Mouse (Mus musculus) midbrain, embryonic 12.5 days (tissue): ENCODE measurements around the gene Hdac9. TPM values are rescaled to one million over a fixed set of nuclear protein-coding genes. Genes with fewer than 3 reads are reported as not detected.

Experiments used
- ATAC-seq: fragments of 200-750 bp; cut with Nextera tagmentation; 2 replicates; pipeline ENCODE4 v1.8.0; 2017; ENCODE audit warnings: low read depth, moderate TSS enrichment, moderate library complexity; ENCODE audit not compliant: low FRiP score
- H3K27ac ChIP-seq: fragments of 300-500 bp; sonication (generic); replicated peaks from 2 replicates; pipeline ENCODE4 v1.5.1; 2016; ENCODE audit warnings: mild to moderate bottlenecking
- H3K27me3 ChIP-seq: fragments of 300-500 bp; sonication (generic); 2 replicates; pipeline ENCODE4 v1.6.1; 2016; ENCODE audit warnings: mild to moderate bottlenecking
- H3K36me3 ChIP-seq: fragments of 300-500 bp; sonication (generic); 2 replicates; pipeline ENCODE4 v1.6.1; 2016
- H3K4me1 ChIP-seq: fragments of 300-500 bp; sonication (generic); 2 replicates; pipeline ENCODE4 v1.6.1; 2016
- H3K4me2 ChIP-seq: fragments of 300-500 bp; sonication (generic); replicated peaks from 2 replicates; pipeline ENCODE4 v1.6.1; 2016; ENCODE audit warnings: mild to moderate bottlenecking, moderate library complexity
- H3K4me3 ChIP-seq: fragments of 300-500 bp; sonication (generic); 2 replicates; pipeline ENCODE4 v1.5.1; 2016; ENCODE audit warnings: mild to moderate bottlenecking
- H3K9ac ChIP-seq: fragments of 300-500 bp; sonication (generic); replicated peaks from 2 replicates; pipeline ENCODE4 v1.6.1; 2016; ENCODE audit warnings: mild to moderate bottlenecking, moderate library complexity
- H3K9me3 ChIP-seq: fragments of 300-500 bp; sonication (generic); 2 replicates; pipeline ENCODE4 v1.6.1; 2016; ENCODE audit warnings: mild to moderate bottlenecking
- WGBS: fragments of 180-500 bp; shearing (Covaris S2); methylation state at CpG from one replicate; pipeline ENCODE4 v1.1.7; 2016; 5-methylcytosine and 5-hydroxymethylcytosine counted together
- polyA plus RNA-seq: library from polyadenylated mRNA; unstranded; fragments of >200 nt; fragmentation: Nextera tagmentation; extraction: Ambion mirVana; gene quantifications from 2 replicates; pipeline ENCODE4 v1.2.1, GENCODE M21; 2016

Hdac9 gene
- polyA plus RNA-seq, 1 experiment from 2014 or later, result 14.4 TPM

DNA sequence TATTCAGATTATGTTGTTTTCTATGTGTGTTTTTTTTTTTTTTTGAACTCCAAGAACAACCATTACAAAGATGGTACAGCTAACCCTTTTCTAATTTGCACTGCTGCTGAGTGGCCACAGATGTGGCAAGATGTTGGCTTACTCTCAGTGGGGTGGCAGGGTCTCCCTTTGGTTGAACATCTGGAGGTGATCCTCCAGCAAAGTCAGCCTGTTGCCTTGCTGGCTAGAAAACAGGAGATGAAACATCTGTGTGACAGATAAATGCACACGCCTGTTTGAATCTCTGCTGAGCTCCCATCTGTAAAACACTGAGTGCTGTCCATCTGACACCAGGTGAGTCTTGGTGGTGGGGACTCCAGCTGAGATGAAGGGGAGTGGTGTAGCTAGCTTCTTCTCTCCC lies 537.2 kb downstream of the Hdac9 start:
- no peaks in the 10 kb centered on the region for H3K27me3 ChIP-seq
- no peak overlapping the region for H3K9ac ChIP-seq
- H3K4me3 ChIP-seq, result no peak overlapping the region
- no peaks in the 10 kb centered on the region for H3K36me3 ChIP-seq
- H3K4me2 ChIP-seq, result no peak overlapping the region
- H3K4me1 ChIP-seq, result no peaks in the 10 kb centered on the region
- ATAC-seq, result no peak
- WGBS, result 84% methylated on average over 1 of the region's 1 CpGs
- no peaks in the 10 kb centered on the region for H3K9me3 ChIP-seq
- H3K27ac ChIP-seq, result no peak overlapping the region

DNA sequence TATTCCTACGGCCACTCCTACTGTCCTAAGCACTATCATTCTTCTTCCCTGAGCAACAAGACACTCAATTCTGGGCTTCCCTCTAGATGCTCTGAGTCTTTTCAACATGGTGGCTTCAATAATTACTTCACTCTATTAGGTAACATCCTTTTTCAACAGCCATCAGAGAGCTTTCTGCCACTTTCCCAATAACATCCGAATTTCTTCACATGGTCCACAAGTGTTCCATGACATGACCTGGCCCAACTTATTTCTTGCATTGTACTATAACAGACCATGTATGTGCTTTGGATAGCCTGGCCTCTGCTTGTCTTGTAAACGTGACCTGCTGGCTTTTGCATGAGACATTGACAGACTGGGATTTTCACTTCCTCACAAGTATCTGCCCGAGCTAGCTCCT lies 538.3 kb downstream of the Hdac9 start:
- H3K9me3 ChIP-seq, result no peaks in the 10 kb centered on the region

GRCm38 (mm10) chr12:34351906-34352305 lies 565.0 kb downstream of the Hdac9 start:
- Histone ChIP-seq H3K9me3 (no peaks in the 10 kb centered on the region), H3K36me3 (no peaks in the 10 kb centered on the region), H3K27me3 (no peaks in the 10 kb centered on the region), H3K27ac (no peak overlapping the region), H3K4me1 (no peaks in the 10 kb centered on the region), H3K4me3 (no peak overlapping the region), H3K4me2 (no peak overlapping the region), H3K9ac (no peak overlapping the region)
- ATAC-seq, result no peak
- WGBS, result 20% methylated on average over 6 of the region's 6 CpGs

More for the DNA sequence above, 538.3 kb downstream of the Hdac9 start:
- H3K4me2 ChIP-seq, result no peak overlapping the region
- no peaks in the 10 kb centered on the region for H3K36me3 ChIP-seq
- 89% methylated on average over 4 of the region's 4 CpGs for WGBS
- no peaks in the 10 kb centered on the region for H3K27me3 ChIP-seq
- no peak overlapping the region for H3K9ac ChIP-seq
- H3K4me1 ChIP-seq, result no peaks in the 10 kb centered on the region
- no peak for ATAC-seq
- no peak overlapping the region for H3K4me3 ChIP-seq
- H3K27ac ChIP-seq, result no peak overlapping the region

- WGBS, result 75% methylated on average over 2 of the region's 2 CpGs
- no peaks in the 10 kb centered on the region for H3K4me1 ChIP-seq
- H3K4me2 ChIP-seq, result no peak overlapping the region
- no peaks in the 10 kb centered on the region for H3K27me3 ChIP-seq
- no peak for ATAC-seq
- no peak overlapping the region for H3K4me3 ChIP-seq
- no peak overlapping the region for H3K27ac ChIP-seq
- H3K9me3 ChIP-seq, result no peaks in the 10 kb centered on the region
- no peak overlapping the region for H3K9ac ChIP-seq
- no peaks in the 10 kb centered on the region for H3K36me3 ChIP-seq
Observed at GRCm38 (mm10) chr12:34347529-34347928, 569.4 kb downstream of the Hdac9 start.

- ATAC-seq, result no peak
Observed at GRCm38 (mm10) chr12:34342761-34343160, 574.1 kb downstream of the Hdac9 start.

DNA sequence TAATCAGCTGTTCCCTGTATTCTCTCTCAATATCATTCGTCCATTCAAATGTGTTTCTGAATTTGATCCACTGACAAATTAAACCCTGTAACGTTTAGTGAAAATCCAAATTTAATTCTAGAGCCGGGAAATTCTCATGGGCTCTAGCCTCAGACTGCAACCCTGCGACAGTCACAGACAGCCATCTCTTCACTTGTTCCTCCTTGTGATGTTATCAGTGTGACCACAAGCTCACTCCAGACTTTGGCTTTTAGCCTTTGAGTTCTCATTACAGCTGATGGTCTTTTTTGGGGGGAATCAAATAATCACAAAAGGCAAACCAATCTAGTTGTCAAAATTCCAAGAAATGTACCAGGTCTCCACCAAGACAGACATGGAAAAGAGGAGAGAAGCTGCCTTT lies 578.0 kb downstream of the Hdac9 start:
- 86% methylated on average over 4 of the region's 4 CpGs for WGBS
- no peaks in the 10 kb centered on the region for H3K9me3 ChIP-seq
- no peaks in the 10 kb centered on the region for H3K4me1 ChIP-seq
- H3K4me2 ChIP-seq, result no peak overlapping the region
- ATAC-seq, result no peak
- no peak overlapping the region for H3K27ac ChIP-seq
- H3K9ac ChIP-seq, result no peak overlapping the region
- H3K27me3 ChIP-seq, result no peaks in the 10 kb centered on the region
- H3K4me3 ChIP-seq, result no peak overlapping the region
- no peaks in the 10 kb centered on the region for H3K36me3 ChIP-seq

More at GRCm38 (mm10) chr12:34342761-34343160, 574.1 kb downstream of the Hdac9 start:
- WGBS, result 85% methylated on average over 2 of the region's 2 CpGs
- no peak overlapping the region for H3K4me3 ChIP-seq
- no peak overlapping the region for H3K27ac ChIP-seq
- no peaks in the 10 kb centered on the region for H3K27me3 ChIP-seq
- H3K36me3 ChIP-seq, result no peaks in the 10 kb centered on the region
- no peaks in the 10 kb centered on the region for H3K9me3 ChIP-seq
- no peak overlapping the region for H3K9ac ChIP-seq
- H3K4me2 ChIP-seq, result no peak overlapping the region
- no peaks in the 10 kb centered on the region for H3K4me1 ChIP-seq

- no peak overlapping the region for H3K4me3 ChIP-seq
- no peaks in the 10 kb centered on the region for H3K27me3 ChIP-seq
- no peak for ATAC-seq
- no peaks in the 10 kb centered on the region for H3K36me3 ChIP-seq
- H3K9me3 ChIP-seq, result no peaks in the 10 kb centered on the region
- H3K27ac ChIP-seq, result no peak overlapping the region
- no peak overlapping the region for H3K9ac ChIP-seq
- H3K4me1 ChIP-seq, result no peaks in the 10 kb centered on the region
- no peak overlapping the region for H3K4me2 ChIP-seq
- 78% methylated on average over 4 of the region's 4 CpGs for WGBS
Observed at GRCm38 (mm10) chr12:34334455-34335084, 582.3 kb downstream of the Hdac9 start.

DNA sequence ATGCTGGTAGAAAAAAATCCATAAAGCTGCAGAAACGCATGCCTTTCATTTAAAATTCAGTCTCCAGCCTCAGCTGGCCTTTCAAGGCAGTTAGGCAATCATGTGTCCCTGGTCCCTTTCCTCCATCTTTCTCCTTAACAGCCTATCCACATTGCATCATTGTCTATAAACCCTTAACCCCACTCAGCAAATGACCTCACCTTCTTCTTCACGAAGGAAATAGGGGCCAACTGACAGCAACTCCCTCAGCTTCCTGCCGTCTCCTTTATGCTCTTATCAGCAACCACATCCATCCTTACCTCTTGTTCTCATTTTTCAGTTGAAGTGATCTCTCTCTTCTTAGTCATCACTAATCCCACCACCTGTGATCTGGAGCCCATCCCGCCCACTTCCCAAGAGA lies 584.0 kb downstream of the Hdac9 start:
- H3K27me3 ChIP-seq, result no peaks in the 10 kb centered on the region
- 71% methylated on average over 4 of the region's 4 CpGs for WGBS
- 0 out of 2 replicates have a peak, but pooled peaks have one; percentile 30 for ATAC-seq
- H3K9me3 ChIP-seq, result no peaks in the 10 kb centered on the region
- H3K9ac ChIP-seq, result no peak overlapping the region
- no peaks in the 10 kb centered on the region for H3K4me1 ChIP-seq
- H3K4me2 ChIP-seq, result no peak overlapping the region
- no peak overlapping the region for H3K4me3 ChIP-seq
- no peaks in the 10 kb centered on the region for H3K36me3 ChIP-seq
- no peak overlapping the region for H3K27ac ChIP-seq

DNA sequence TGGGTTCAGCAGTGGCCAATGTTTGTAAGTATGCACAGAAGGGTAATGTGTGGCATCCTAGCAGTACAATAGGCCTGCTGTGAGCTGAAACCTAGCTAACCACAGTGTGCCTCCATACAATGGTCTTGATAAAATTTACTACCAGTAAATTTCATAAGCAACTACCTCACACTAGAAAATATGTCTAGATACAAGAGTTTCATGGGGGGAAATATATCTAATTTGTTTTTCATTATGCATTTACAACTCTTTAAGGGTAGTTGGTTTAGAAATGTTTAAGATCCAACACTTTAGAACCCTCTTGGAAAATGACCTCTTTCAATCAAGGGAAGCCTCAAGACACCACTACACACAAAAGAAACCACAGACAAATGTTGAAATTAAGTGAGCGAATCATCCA lies 589.8 kb downstream of the Hdac9 start:
- ATAC-seq, result no peak
- Histone ChIP-seq H3K36me3 (no peaks in the 10 kb centered on the region), H3K4me3 (no peak overlapping the region), H3K9ac (no peak overlapping the region), H3K4me1 (no peaks in the 10 kb centered on the region), H3K27ac (no peak overlapping the region), H3K27me3 (no peaks in the 10 kb centered on the region), H3K9me3 (no peaks in the 10 kb centered on the region), H3K4me2 (no peak overlapping the region)
- 95% methylated on average over 1 of the region's 1 CpGs for WGBS

- Histone ChIP-seq H3K4me2 (no peak overlapping the region), H3K4me3 (no peak overlapping the region), H3K4me1 (no peaks in the 10 kb centered on the region), H3K9me3 (no peaks in the 10 kb centered on the region), H3K36me3 (no peaks in the 10 kb centered on the region), H3K27me3 (no peaks in the 10 kb centered on the region), H3K9ac (no peak overlapping the region), H3K27ac (no peak overlapping the region)
- whole genome bisulfite sequencing, result 85% methylated on average over 15 of the region's 15 CpGs
- no peak for ATAC-seq
Observed at GRCm38 (mm10) chr12:34312113-34312719, 604.7 kb downstream of the Hdac9 start.

- Histone ChIP-seq H3K4me1 (no peaks in the 10 kb centered on the region), H3K4me3 (no peak overlapping the region), H3K4me2 (no peak overlapping the region), H3K27me3 (no peaks in the 10 kb centered on the region), H3K9ac (no peak overlapping the region), H3K36me3 (no peaks in the 10 kb centered on the region), H3K27ac (no peak overlapping the region), H3K9me3 (no peaks in the 10 kb centered on the region)
- WGBS, result 51% methylated on average over 3 of the region's 3 CpGs
- no peak for ATAC-seq
Observed at GRCm38 (mm10) chr12:34305453-34305852, 611.4 kb downstream of the Hdac9 start.

- Histone ChIP-seq H3K36me3 (no peaks in the 10 kb centered on the region), H3K4me2 (no peak overlapping the region), H3K4me3 (no peak overlapping the region), H3K4me1 (no peaks in the 10 kb centered on the region), H3K9ac (no peak overlapping the region), H3K27me3 (no peaks in the 10 kb centered on the region), H3K9me3 (no peaks in the 10 kb centered on the region), H3K27ac (no peak overlapping the region)
- 79% methylated on average over 7 of the region's 7 CpGs for WGBS
- ATAC-seq, result no peak
Observed at GRCm38 (mm10) chr12:34292346-34292745, 624.5 kb downstream of the Hdac9 start.

GRCm38 (mm10) chr12:34287218-34287617 lies 629.7 kb downstream of the Hdac9 start:
- H3K4me2 ChIP-seq, result no peak overlapping the region
- WGBS, result 88% methylated on average over 2 of the region's 2 CpGs
- no peaks in the 10 kb centered on the region for H3K27me3 ChIP-seq
- no peak overlapping the region for H3K9ac ChIP-seq
- H3K9me3 ChIP-seq, result no peaks in the 10 kb centered on the region
- no peak for ATAC-seq
- H3K4me1 ChIP-seq, result no peaks in the 10 kb centered on the region
- no peak overlapping the region for H3K4me3 ChIP-seq
- no peaks in the 10 kb centered on the region for H3K36me3 ChIP-seq
- no peak overlapping the region for H3K27ac ChIP-seq
